Mouse (Mus musculus) olfactory bulb, adult 2 months (tissue): ENCODE measurements around the gene Timp2. TPM values are rescaled to one million over a fixed set of nuclear protein-coding genes. Genes with fewer than 3 reads are reported as not detected.
A peak's percentile ranks its signal among the peaks of the same experiment; 100 is the strongest.

ENCODE experiments used
- H3K27ac ChIP-seq: fragments of 200-500 bp; 2 replicates; pipeline ENCODE4 v1.5.1; 2012; ENCODE audit warnings: low read depth, low read length; ENCODE audit not compliant: insufficient read depth
- H3K4me1 ChIP-seq: fragments of 200-500 bp; 2 replicates; pipeline ENCODE4 v1.6.1; 2012; ENCODE audit warnings: low read length; ENCODE audit not compliant: control insufficient read depth, insufficient read depth
- H3K4me3 ChIP-seq: fragments of 200-500 bp; 2 replicates; pipeline ENCODE4 v1.5.1; 2012; ENCODE audit warnings: mild to moderate bottlenecking, low read depth, low read length, moderate library complexity; ENCODE audit not compliant: insufficient read depth
- CTCF ChIP-seq: fragments of 200-500 bp; IDR thresholded peaks from 2 replicates; pipeline ENCODE4 v1.5.1; 2012; ENCODE audit warnings: low read depth, mild to moderate bottlenecking, low read length, moderate library complexity; ENCODE audit not compliant: insufficient read depth
- POLR2A ChIP-seq: fragments of 200-500 bp; IDR thresholded peaks from 2 replicates; pipeline ENCODE4 v1.6.1; 2012; ENCODE audit warnings: mild to moderate bottlenecking, low read depth, low read length, moderate library complexity; ENCODE audit not compliant: insufficient read depth
- WGBS: fragments of 180-500 bp; shearing (Covaris S2); methylation state at CpG from one replicate; pipeline ENCODE4 v1.1.7; 2018; 5-methylcytosine and 5-hydroxymethylcytosine counted together
- polyA plus RNA-seq: library from polyadenylated mRNA; stranded (reverse); fragments of >200 nt; gene quantifications from 2 replicates; pipeline ENCODE4 v1.2.4, GENCODE M21; 2012; ENCODE audit warnings: low replicate concordance; ENCODE audit not compliant: missing spikeins, insufficient read depth, insufficient read length

Gene Timp2
- polyA plus RNA-seq, 1 experiment: 441 TPM

DNA sequence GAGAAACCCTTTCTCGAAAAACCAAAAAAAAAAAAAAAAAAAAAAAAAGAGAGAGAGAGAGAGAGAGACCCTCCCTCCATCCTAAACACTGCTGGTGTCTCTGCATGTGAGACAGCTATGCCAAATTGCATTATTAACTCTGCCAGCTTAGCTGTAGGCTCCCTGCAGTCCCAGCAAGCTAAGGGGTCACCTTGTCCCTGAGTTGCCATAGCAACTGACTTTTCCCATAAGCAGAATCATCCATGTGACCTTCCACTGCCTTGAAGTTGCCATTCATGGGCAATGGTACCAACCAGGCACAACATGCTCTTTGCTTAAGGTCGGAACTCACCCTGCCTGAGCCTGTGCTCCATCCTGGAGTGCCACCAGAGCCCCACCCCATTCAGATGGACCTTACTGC lies 60.5 kb downstream of the Timp2 start:
- H3K4me3 ChIP-seq: no peak overlapping the region
- H3K4me1 ChIP-seq: no peaks in the 10 kb centered on the region
- WGBS: 60% methylated on average over 2 of the region's 2 CpGs
- H3K27ac ChIP-seq: no peak overlapping the region
- no peak for TF ChIP-seq CTCF
- no peak for TF ChIP-seq POLR2A

GRCm38 (mm10) chr11:118292671-118293070 lies 62.9 kb downstream of the Timp2 start:
- WGBS: 58% methylated on average over 6 of the region's 6 CpGs
- H3K4me1 ChIP-seq: peaks cover 8% of the 10 kb centered on the region
- H3K27ac ChIP-seq: no peak overlapping the region
- no peak overlapping the region for H3K4me3 ChIP-seq
- no peak for TF ChIP-seq POLR2A
- TF ChIP-seq CTCF: no peak

GRCm38 (mm10) chr11:118289999-118290889 lies 65.3 kb downstream of the Timp2 start, which contains the start of gene Usp36:
TSS of gene Usp36 (minus strand) at chr11:118290244.
- TF ChIP-seq POLR2A (peak; percentile 88), CTCF (no peak)
- H3K4me1 ChIP-seq: peaks cover 11% of the 10 kb centered on the region
- peak within 1 kb of the TSS; percentile 89 for H3K4me3 ChIP-seq
- H3K27ac ChIP-seq: peak within 1 kb of the TSS; percentile 88
- WGBS: under 1% methylated on average over 68 of the region's 68 CpGs

- 0% methylated on average over 22 of the region's 22 CpGs for WGBS
- Histone ChIP-seq H3K4me3 (peak overlapping the region; percentile 89), H3K4me1 (peaks cover 11% of the 10 kb centered on the region), H3K27ac (peak overlapping the region; percentile 87)
- TF ChIP-seq POLR2A (no peak), CTCF (no peak)
Observed at GRCm38 (mm10) chr11:118289562-118289961, 66.0 kb downstream of the Timp2 start.

DNA sequence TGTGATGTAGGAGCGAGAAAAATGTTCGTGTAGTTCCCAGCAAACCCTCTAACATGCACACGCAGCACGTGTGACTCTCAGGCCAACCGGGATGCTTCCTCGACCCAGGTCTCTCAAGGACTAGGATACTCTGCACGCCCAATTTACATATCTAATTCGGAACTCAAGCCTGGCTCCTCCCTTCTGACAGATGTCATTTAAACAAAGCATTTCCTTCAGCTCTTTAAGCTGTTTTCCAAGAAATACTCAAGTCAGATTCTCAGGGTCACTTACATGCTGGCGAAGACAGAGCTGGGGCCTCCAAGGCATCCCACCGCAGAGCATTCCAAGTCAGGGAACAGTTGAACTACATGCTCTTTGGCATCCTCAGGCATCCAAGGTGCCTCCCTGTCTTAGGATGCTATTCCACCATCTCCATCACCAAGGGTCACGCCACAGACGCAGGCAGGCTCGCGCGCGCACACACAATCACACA lies 66.5 kb downstream of the Timp2 start:
- no peak overlapping the region for H3K27ac ChIP-seq
- H3K4me1 ChIP-seq: peaks cover 11% of the 10 kb centered on the region
- TF ChIP-seq CTCF (no peak), POLR2A (no peak)
- WGBS: under 1% methylated on average over 16 of the region's 16 CpGs
- H3K4me3 ChIP-seq: peak overlapping the region; percentile 89

GRCm38 (mm10) chr11:118287573-118287972 lies 68.0 kb downstream of the Timp2 start:
- H3K4me3 ChIP-seq: no peak overlapping the region
- H3K4me1 ChIP-seq: peaks cover 11% of the 10 kb centered on the region
- H3K27ac ChIP-seq: no peak overlapping the region
- WGBS: 94% methylated on average over 9 of the region's 9 CpGs
- TF ChIP-seq CTCF (no peak), POLR2A (no peak)

- no peak overlapping the region for H3K4me3 ChIP-seq
- no peak overlapping the region for H3K27ac ChIP-seq
- WGBS: 91% methylated on average over 9 of the region's 9 CpGs
- peaks cover 11% of the 10 kb centered on the region for H3K4me1 ChIP-seq
- TF ChIP-seq POLR2A (no peak), CTCF (no peak)
Observed at GRCm38 (mm10) chr11:118286434-118286833, 69.1 kb downstream of the Timp2 start.

- no peak for TF ChIP-seq POLR2A
- TF ChIP-seq CTCF: no peak
- H3K27ac ChIP-seq: no peak overlapping the region
- H3K4me1 ChIP-seq: peaks cover 11% of the 10 kb centered on the region
- WGBS: 87% methylated on average over 13 of the region's 13 CpGs
- no peak overlapping the region for H3K4me3 ChIP-seq
Observed at GRCm38 (mm10) chr11:118285791-118286190, 69.7 kb downstream of the Timp2 start.

DNA sequence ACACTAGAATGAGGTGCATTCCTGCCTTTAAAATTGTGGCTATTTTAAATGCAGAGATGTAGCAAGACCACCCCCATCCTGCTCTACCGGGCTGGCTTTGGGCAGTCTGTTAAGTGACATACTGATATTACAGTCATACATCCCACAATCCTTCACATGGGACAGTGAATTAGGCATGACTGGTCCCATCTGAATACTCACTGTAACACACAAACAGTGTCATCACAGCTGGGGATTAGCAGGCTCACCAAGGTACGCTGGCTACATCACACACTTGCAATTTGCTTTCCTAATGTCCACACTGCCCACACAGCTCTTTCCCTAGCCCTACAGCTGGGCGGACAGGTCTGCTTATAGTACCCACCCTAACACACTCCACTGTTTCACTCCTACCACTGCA lies 75.3 kb downstream of the Timp2 start:
- TF ChIP-seq POLR2A (no peak), CTCF (no peak)
- 68% methylated on average over 3 of the region's 3 CpGs for WGBS
- Histone ChIP-seq H3K4me3 (no peak overlapping the region), H3K27ac (no peak overlapping the region), H3K4me1 (peaks cover 27% of the 10 kb centered on the region)
